13 mouse cellular contexts compared by ENCODE assay signal in the genomic region with DNA sequence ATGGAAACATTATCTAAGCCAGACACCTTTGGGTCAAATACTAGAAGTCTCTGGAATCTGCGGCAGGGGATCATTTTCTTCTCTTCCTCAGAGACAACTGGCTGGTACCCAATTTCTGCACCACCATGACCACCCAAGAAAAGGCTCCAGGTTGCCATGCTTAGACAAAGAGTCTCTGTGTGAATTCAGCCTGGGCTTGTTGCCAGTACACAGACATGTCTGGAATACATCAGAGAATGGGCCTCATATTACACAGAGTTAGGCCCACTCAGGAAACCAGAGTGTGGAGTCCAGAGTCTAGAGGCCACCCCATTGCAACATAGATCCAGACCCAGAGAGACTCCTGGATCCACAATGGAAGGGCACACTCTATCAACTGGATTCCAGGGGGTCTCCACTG. TPM values are rescaled to one million over a fixed set of nuclear protein-coding genes. Genes with fewer than 3 reads are reported as not detected.
DNase-seq lines count a peak whose midpoint lies in the region; ATAC-seq and TF ChIP-seq lines count a peak whose summit lies in the region.
"Had no signal": no experiment of that assay in that cellular context is flagged by ENCODE, and none has a peak within 500 bp of the region (broad histone marks: within the 10 kb centered on the region; RNA-seq: fewer than 3 reads in every experiment).

No protein-coding gene starts in this region.

- peak; percentile 73 for DNase-seq in forebrain, embryonic 14.5 days (ENCODE audit: low spot score)
- DNase-seq in forebrain, embryonic 10.5 days (ENCODE audit: extremely low spot score, low spot score) = no peak
- DNase-seq in lung, adult 2 months = no peak
- peak; percentile 83 for DNase-seq in embryonic facial prominence, embryonic 14.5 days (ENCODE audit: low spot score)
- DNase-seq in midbrain, postnatal 0 days (ENCODE audit: low spot score) = peak; percentile 87
- no peak for DNase-seq in spleen, postnatal 4 days (ENCODE audit: low spot score in 2 of 2)
- DNase-seq in spleen, postnatal 10 days (ENCODE audit: low spot score in 2 of 2) = no peak
- DNase-seq: thymus, adult 2 months had no signal

- no peak overlapping the region for H3K27ac ChIP-seq in forebrain, embryonic 14.5 days (ENCODE audit: low read depth, low read length)
- H3K27ac ChIP-seq in forebrain, embryonic 10.5 days = no peak overlapping the region
- no peak overlapping the region for H3K27ac ChIP-seq in lung, embryonic 16.5 days (ENCODE audit: low read length)
- no peak overlapping the region for H3K27ac ChIP-seq in embryonic facial prominence, embryonic 14.5 days (replicated peaks; ENCODE audit: low read depth, low read length)
- 0 out of 2 replicates have a peak overlapping the region, but pooled peaks have one; percentile 21 for H3K27ac ChIP-seq in midbrain, postnatal 0 days (ENCODE audit: low read depth, low read length)

- no peak overlapping the region for H3K4me3 ChIP-seq in forebrain, embryonic 14.5 days (ENCODE audit: low read depth, low read length)
- no peak overlapping the region for H3K4me3 ChIP-seq in forebrain, embryonic 10.5 days
- no peak overlapping the region for H3K4me3 ChIP-seq in lung, embryonic 16.5 days (ENCODE audit: low read length)
- H3K4me3 ChIP-seq in lung, adult 2 months (replicated peaks; ENCODE audit: extremely low read depth, low read depth, low read length) = no peak overlapping the region
- no peak overlapping the region for H3K4me3 ChIP-seq in embryonic facial prominence, embryonic 14.5 days (ENCODE audit: low read depth, low read length)
- H3K4me3 ChIP-seq in midbrain, postnatal 0 days (ENCODE audit: low read depth, low read length) = no peak overlapping the region
- H3K4me3 ChIP-seq: erythroblast, embryonic 14.5 days had no signal

- ATAC-seq in forebrain, embryonic 14.5 days = peak; percentile 69
- 0 out of 2 replicates have a peak, but pooled peaks have one; percentile 26 for ATAC-seq in lung, embryonic 16.5 days (ENCODE audit: low read depth)
- ATAC-seq in embryonic facial prominence, embryonic 14.5 days (ENCODE audit: low read depth) = peak; percentile 81
- ATAC-seq in midbrain, postnatal 0 days (ENCODE audit: low FRiP score) = peak; percentile 60

- no peak overlapping the region for H3K9ac ChIP-seq in forebrain, embryonic 14.5 days (ENCODE audit: low read length)
- no peak overlapping the region for H3K9ac ChIP-seq in lung, embryonic 16.5 days (ENCODE audit: low read length)
- H3K9ac ChIP-seq in embryonic facial prominence, embryonic 14.5 days (ENCODE audit: low read depth, low read length) = no peak overlapping the region
- H3K9ac ChIP-seq in midbrain, postnatal 0 days (replicated peaks; ENCODE audit: low read length, poor library complexity, severe bottlenecking) = no peak overlapping the region

- H3K4me1 ChIP-seq in forebrain, embryonic 14.5 days (ENCODE audit: control insufficient read depth, insufficient read depth, low read length) = no peaks in the 10 kb centered on the region
- H3K4me1 ChIP-seq in forebrain, embryonic 10.5 days = no peaks in the 10 kb centered on the region
- H3K4me1 ChIP-seq in lung, embryonic 16.5 days (replicated peaks; ENCODE audit: control insufficient read depth, insufficient read depth, low read length) = no peaks in the 10 kb centered on the region
- H3K4me1 ChIP-seq in lung, adult 2 months (ENCODE audit: control insufficient read depth, insufficient read depth, low read length) = no peaks in the 10 kb centered on the region
- no peaks in the 10 kb centered on the region for H3K4me1 ChIP-seq in embryonic facial prominence, embryonic 14.5 days (ENCODE audit: control insufficient read depth, insufficient read depth, low read length)
- no peaks in the 10 kb centered on the region for H3K4me1 ChIP-seq in midbrain, postnatal 0 days (ENCODE audit: insufficient read depth, low read length)

- no peak for TF ChIP-seq CTCF in lung, adult 2 months (IDR thresholded peaks at IDR 0.05; ENCODE audit: insufficient read depth, low read length)
- TF ChIP-seq CTCF in midbrain, postnatal 0 days (IDR thresholded peaks at IDR 0.05) = no peak

- H3K36me3 ChIP-seq in forebrain, embryonic 14.5 days (ENCODE audit: control insufficient read depth, insufficient read depth, low read length) = no peaks in the 10 kb centered on the region
- no peaks in the 10 kb centered on the region for H3K36me3 ChIP-seq in forebrain, embryonic 10.5 days (replicated peaks)
- H3K36me3 ChIP-seq in lung, embryonic 16.5 days (ENCODE audit: control insufficient read depth, insufficient read depth, low read length) = no peaks in the 10 kb centered on the region
- no peaks in the 10 kb centered on the region for H3K36me3 ChIP-seq in embryonic facial prominence, embryonic 14.5 days (ENCODE audit: control insufficient read depth, insufficient read depth, low read length)
- H3K36me3 ChIP-seq in midbrain, postnatal 0 days (ENCODE audit: insufficient read depth, low read length) = no peaks in the 10 kb centered on the region

- WGBS in forebrain, embryonic 14.5 days = 40% methylated on average over 1 of the region's 1 CpGs
- WGBS in forebrain, embryonic 10.5 days = 86% methylated on average over 1 of the region's 1 CpGs
- 56% methylated on average over 1 of the region's 1 CpGs for WGBS in lung, embryonic 16.5 days
- WGBS in lung, adult 2 months = 64% methylated on average over 1 of the region's 1 CpGs
- 23% methylated on average over 1 of the region's 1 CpGs for WGBS in embryonic facial prominence, embryonic 14.5 days
- 52% methylated on average over 1 of the region's 1 CpGs for WGBS in midbrain, postnatal 0 days

- no peak for TF ChIP-seq POLR2A in lung, adult 2 months (IDR thresholded peaks at IDR 0.05; ENCODE audit: borderline replicate concordance, extremely low read depth, low read depth, low read length)

- H3K4me2 ChIP-seq in forebrain, embryonic 14.5 days (ENCODE audit: low read length) = no peak overlapping the region
- H3K4me2 ChIP-seq in lung, embryonic 16.5 days (ENCODE audit: low read depth, low read length) = no peak overlapping the region
- H3K4me2 ChIP-seq in embryonic facial prominence, embryonic 14.5 days (ENCODE audit: low read depth, low read length) = no peak overlapping the region
- no peak overlapping the region for H3K4me2 ChIP-seq in midbrain, postnatal 0 days (ENCODE audit: low read depth, low read length, poor library complexity, severe bottlenecking)

- H3K27me3 ChIP-seq in forebrain, embryonic 14.5 days (replicated peaks; ENCODE audit: control insufficient read depth, insufficient read depth, low read length) = no peaks in the 10 kb centered on the region
- H3K27me3 ChIP-seq in forebrain, embryonic 10.5 days (ENCODE audit: poor library complexity, severe bottlenecking) = no peaks in the 10 kb centered on the region
- H3K27me3 ChIP-seq in lung, embryonic 16.5 days (ENCODE audit: control insufficient read depth, insufficient read depth, low read depth, low read length) = no peaks in the 10 kb centered on the region
- no peaks in the 10 kb centered on the region for H3K27me3 ChIP-seq in embryonic facial prominence, embryonic 14.5 days (replicated peaks; ENCODE audit: control insufficient read depth, insufficient read depth, low read length)
- H3K27me3 ChIP-seq in midbrain, postnatal 0 days (ENCODE audit: insufficient read depth, low read length) = no peaks in the 10 kb centered on the region

- no peaks in the 10 kb centered on the region for H3K9me3 ChIP-seq in forebrain, embryonic 14.5 days (replicated peaks; ENCODE audit: control insufficient read depth, low read length)
- no peaks in the 10 kb centered on the region for H3K9me3 ChIP-seq in forebrain, embryonic 10.5 days
- no peaks in the 10 kb centered on the region for H3K9me3 ChIP-seq in lung, embryonic 16.5 days (ENCODE audit: control insufficient read depth, low read length)
- no peaks in the 10 kb centered on the region for H3K9me3 ChIP-seq in embryonic facial prominence, embryonic 14.5 days (ENCODE audit: control insufficient read depth, low read length)
- H3K9me3 ChIP-seq in midbrain, postnatal 0 days (ENCODE audit: low read length) = no peaks in the 10 kb centered on the region

RNA-seq across cellular contexts. Expression of a gene that starts 8.7 kb away (rescaled TPM):
- 0.05 TPM in 1 of 2 replicates, not detected in the other for polyA plus RNA-seq in forebrain, embryonic 14.5 days (2014; fragmentation: Nextera tagmentation; extraction: Ambion mirVana)
- not detected in 2 replicates for polyA plus RNA-seq in forebrain, embryonic 10.5 days (2016; fragmentation: Nextera tagmentation; extraction: Ambion mirVana)
- polyA plus RNA-seq in lung, embryonic 16.5 days (2015; fragmentation: Nextera tagmentation; extraction: Ambion mirVana) = 0.05 TPM in 1 of 2 replicates, not detected in the other
- 0.49 and 0.58 TPM in 2 replicates for polyA plus RNA-seq in lung, adult 2 months (2012; rRNA removed)
- polyA plus RNA-seq in embryonic facial prominence, embryonic 14.5 days (2014; fragmentation: Nextera tagmentation; extraction: Ambion mirVana) = not detected in 2 replicates
- total RNA-seq in midbrain, postnatal 0 days (2014; rRNA removed) = 0.22 TPM in 1 of 2 replicates, not detected in the other
- polyA plus RNA-seq in midbrain, postnatal 0 days (2015; fragmentation: Nextera tagmentation; extraction: Ambion mirVana) = 0.10 and 0.19 TPM in 2 replicates
- polyA plus RNA-seq: erythroblast, embryonic 14.5 days; kidney, embryonic 14.5 days had no signal

RNA-seq across cellular contexts. Expression of a gene that starts 41.2 kb away (rescaled TPM):
- 4.0 and 4.2 TPM in 2 replicates for polyA plus RNA-seq in forebrain, embryonic 14.5 days (2014; fragmentation: Nextera tagmentation; extraction: Ambion mirVana)
- polyA plus RNA-seq in forebrain, embryonic 10.5 days (2016; fragmentation: Nextera tagmentation; extraction: Ambion mirVana) = 0.30 and 0.87 TPM in 2 replicates
- 0.25 and 0.39 TPM in 2 replicates for polyA plus RNA-seq in lung, embryonic 16.5 days (2015; fragmentation: Nextera tagmentation; extraction: Ambion mirVana)
- not detected in 2 replicates for polyA plus RNA-seq in lung, adult 2 months (2012; rRNA removed)
- 0.43 and 0.54 TPM in 2 replicates for polyA plus RNA-seq in embryonic facial prominence, embryonic 14.5 days (2014; fragmentation: Nextera tagmentation; extraction: Ambion mirVana)
- 9.4 and 10.6 TPM in 2 replicates for total RNA-seq in midbrain, postnatal 0 days (2014; rRNA removed)
- polyA plus RNA-seq in midbrain, postnatal 0 days (2015; fragmentation: Nextera tagmentation; extraction: Ambion mirVana) = 8.5 and 10.1 TPM in 2 replicates
- total RNA-seq: liver, adult 2 months had no signal
- polyA plus RNA-seq: erythroblast, embryonic 14.5 days; liver, adult 2 months had no signal

RNA-seq across cellular contexts. Expression of a gene that starts 47.1 kb away (rescaled TPM):
- polyA plus RNA-seq in forebrain, embryonic 14.5 days (2014; fragmentation: Nextera tagmentation; extraction: Ambion mirVana) = 0.45 TPM in 1 of 2 replicates, not detected in the other
- polyA plus RNA-seq in forebrain, embryonic 10.5 days (2016; fragmentation: Nextera tagmentation; extraction: Ambion mirVana) = not detected in 2 replicates
- not detected in 2 replicates for polyA plus RNA-seq in lung, embryonic 16.5 days (2015; fragmentation: Nextera tagmentation; extraction: Ambion mirVana)
- 0.21 TPM in 1 of 2 replicates, not detected in the other for polyA plus RNA-seq in lung, adult 2 months (2012; rRNA removed)
- polyA plus RNA-seq in embryonic facial prominence, embryonic 14.5 days (2014; fragmentation: Nextera tagmentation; extraction: Ambion mirVana) = not detected in 2 replicates
- not detected in 2 replicates for total RNA-seq in midbrain, postnatal 0 days (2014; rRNA removed)
- polyA plus RNA-seq in midbrain, postnatal 0 days (2015; fragmentation: Nextera tagmentation; extraction: Ambion mirVana) = 0.91 and 1.4 TPM in 2 replicates
- total RNA-seq: liver, adult 2 months had no signal
- polyA plus RNA-seq: erythroblast, embryonic 14.5 days; heart, embryonic 14.5 days; liver, adult 2 months had no signal

Comparison
In these comparisons a context has a peak if more than half of its experiments do, and no peak if none do; other contexts are left out.
1. DNase-seq: peak in forebrain, embryonic 14.5 days (single experiment), embryonic facial prominence, embryonic 14.5 days (single experiment) and midbrain, postnatal 0 days (single experiment); none in forebrain, embryonic 10.5 days (single experiment), lung, adult 2 months (single experiment), spleen, postnatal 4 days (0 of 2) and spleen, postnatal 10 days (0 of 2).
2. ATAC-seq: peak in every context shown above with its lines; median percentile 81 in embryonic facial prominence, embryonic 14.5 days; 69 in forebrain, embryonic 14.5 days; 60 in midbrain, postnatal 0 days; 26 in lung, embryonic 16.5 days.